Mouse (Mus musculus) testis, postnatal 10 days (tissue): ENCODE measurements around the gene Ctla2a.
"Not testable (repeated sequence)": the region's sequence is repeated elsewhere in the genome, so short reads cannot be mapped to it uniquely, and the experiment has no call there.

Experiments
- DNase-seq: peaks from one replicate; pipeline ENCODE4 v3.0.0; 2021; ENCODE audit warnings: low spot score

The Ctla2a gene

GRCm38 (mm10) chr13:60936500-60936901 lies at the start of gene Ctla2a, which contains the start of gene Gm49391:
TSS of gene Ctla2a (minus strand) at chr13:60936625.
TSS of gene Gm49391 (minus strand) at chr13:60936571.
- no peak for DNase-seq

GRCm38 (mm10) chr13:60972319-60972718 lies 35.9 kb upstream of the Ctla2a start:
- not testable (repeated sequence) for DNase-seq

- DNase-seq: not testable (repeated sequence)
Observed at GRCm38 (mm10) chr13:60963985-60964384, 27.6 kb upstream of the Ctla2a start.

- no peak for DNase-seq
Observed at GRCm38 (mm10) chr13:60961706-60962105, 25.3 kb upstream of the Ctla2a start.

- DNase-seq: not testable (repeated sequence)
Observed at GRCm38 (mm10) chr13:60941884-60942283, 5.5 kb upstream of the Ctla2a start, which contains the start of gene Tpbpa. TSS of gene Tpbpa (minus strand) at chr13:60941984.

DNA sequence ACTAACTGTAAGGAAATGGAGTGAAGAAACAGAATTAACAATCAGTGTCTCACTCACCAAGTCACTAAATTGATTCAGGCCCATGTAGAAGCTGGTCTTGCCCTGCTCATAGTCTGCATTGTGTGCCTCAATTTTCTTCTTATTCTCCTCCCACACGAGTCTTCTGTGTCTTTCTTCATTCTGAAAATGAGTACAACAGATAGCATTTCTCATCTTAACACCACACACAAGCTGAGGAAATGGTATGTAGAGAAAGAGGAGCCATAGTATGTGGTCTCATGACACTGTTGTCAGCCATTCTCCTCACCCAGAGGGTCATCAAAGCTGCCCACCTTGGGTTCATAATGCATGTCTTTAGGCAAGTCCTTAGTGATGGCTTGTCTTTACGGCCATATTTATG lies 935 bp downstream of the Ctla2a start, which contains the start of gene Gm49393:
Gene Gm49393 (minus strand): TSS at position 101 of the 400 bp plus-strand sequence.
- DNase-seq: not testable (repeated sequence)

DNA sequence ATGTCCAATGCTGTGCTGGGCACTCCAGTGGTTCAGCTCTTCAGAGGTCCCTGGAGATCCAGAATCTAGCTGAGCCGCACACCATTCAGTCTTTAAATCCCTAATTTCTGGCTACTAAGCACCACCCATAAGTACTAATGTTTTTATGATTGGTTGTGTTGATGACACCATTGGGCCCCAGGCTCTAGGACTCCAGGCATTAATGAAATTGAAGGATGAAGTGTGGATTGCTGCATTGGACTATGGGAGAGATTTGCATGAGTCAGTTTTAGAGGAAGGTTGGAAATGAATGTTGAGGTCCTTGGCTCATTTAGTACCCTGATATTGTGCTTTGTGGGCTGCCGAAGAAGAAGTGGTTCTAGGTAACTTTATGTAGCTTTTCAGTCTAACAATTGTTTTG lies 31.6 kb downstream of the Ctla2a start, which contains the start of gene Tpbpb:
Gene Tpbpb (minus strand): TSS at position 101 of the 400 bp plus-strand sequence.
- not testable (repeated sequence) for DNase-seq

DNA sequence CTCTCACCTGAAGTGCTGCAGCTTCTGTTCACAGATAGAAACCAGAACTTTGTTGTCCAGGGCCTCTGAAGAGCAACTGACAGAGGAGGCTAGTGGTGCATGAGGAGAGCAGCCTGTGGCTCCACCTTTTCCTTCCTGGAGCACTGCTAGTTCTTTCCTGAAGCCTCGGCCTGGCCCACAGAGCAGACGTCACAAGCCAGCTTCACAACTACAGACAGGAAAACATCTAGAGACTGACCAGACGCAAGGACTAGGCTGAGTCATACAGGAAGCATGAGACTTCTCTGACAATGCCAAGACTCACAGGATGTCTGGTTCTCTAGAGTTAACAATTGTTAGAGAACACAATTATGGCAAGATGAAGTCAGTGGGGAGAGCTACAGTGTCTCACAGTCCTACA lies 39.1 kb downstream of the Ctla2a start, which contains the start of gene Ctla2b:
Gene Ctla2b (minus strand): TSS at position 120 of the 400 bp plus-strand sequence.
- DNase-seq: no peak

GRCm38 (mm10) chr13:60896794-60897193 lies 39.6 kb downstream of the Ctla2a start, which contains the start of gene Gm49392:
TSS of gene Gm49392 (minus strand) at chr13:60896894.
- DNase-seq: not testable (repeated sequence)

- DNase-seq: no peak
Observed at GRCm38 (mm10) chr13:60895406-60896160, 40.8 kb downstream of the Ctla2a start.

DNA sequence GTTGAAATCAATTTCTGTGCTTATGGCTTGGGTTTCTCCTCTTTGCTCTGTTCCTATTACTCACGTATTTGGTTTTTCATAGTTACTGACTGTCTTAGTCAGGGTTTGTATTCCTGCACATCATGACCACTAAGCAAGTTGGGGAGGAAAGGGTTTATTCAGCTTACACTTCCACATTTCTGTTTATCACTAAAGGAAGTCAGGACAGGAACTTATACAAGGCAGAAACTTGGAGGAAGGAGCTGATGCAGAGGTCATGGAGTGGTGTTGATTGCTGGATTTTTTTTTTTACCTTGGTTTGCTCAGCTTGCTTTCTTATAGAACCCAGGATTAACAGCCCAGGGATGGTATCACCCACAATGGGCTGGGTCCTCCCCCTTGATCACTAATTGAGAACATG lies 44.1 kb downstream of the Ctla2a start:
- no peak for DNase-seq
